ENCODE assay signal across 19 mouse cellular contexts in genomic region chr11:65530744-65531143, GRCm38 (mm10).
DNase-seq lines count a peak whose midpoint lies in the region; ATAC-seq and TF ChIP-seq lines count a peak whose summit lies in the region.
"Had no signal": no experiment of that assay in that cellular context is flagged by ENCODE, and none has a peak within 500 bp of the region (broad histone marks: within the 10 kb centered on the region; RNA-seq: fewer than 3 reads in every experiment).

No protein-coding gene starts in this region.

- no peak for TF ChIP-seq POLR2A in cortical plate, adult 2 months (IDR thresholded peaks at IDR 0.05; ENCODE audit: extremely low read depth, insufficient read depth, low read length)

- H3K9me3 ChIP-seq in heart, embryonic 12.5 days (replicated peaks) = no peaks in the 10 kb centered on the region
- H3K9me3 ChIP-seq: forebrain, embryonic 15.5 days; hindbrain, embryonic 12.5 days; intestine, embryonic 15.5 days; limb, embryonic 12.5 days; liver, embryonic 15.5 days; midbrain, embryonic 10.5 days; neural tube, embryonic 15.5 days had no signal

- no peak overlapping the region for H3K4me3 ChIP-seq in heart, embryonic 12.5 days
- H3K4me3 ChIP-seq in cortical plate, adult 2 months (ENCODE audit: insufficient read depth, low read length) = no peak overlapping the region
- H3K4me3 ChIP-seq: forebrain, embryonic 15.5 days; hindbrain, embryonic 12.5 days; intestine, embryonic 15.5 days; limb, embryonic 12.5 days; liver, embryonic 15.5 days; midbrain, embryonic 10.5 days; neural tube, embryonic 15.5 days had no signal

- WGBS in heart, embryonic 12.5 days = 54% methylated on average over 5 of the region's 5 CpGs

- no peaks in the 10 kb centered on the region for H3K4me1 ChIP-seq in heart, embryonic 12.5 days (replicated peaks)
- H3K4me1 ChIP-seq in cortical plate, adult 2 months (ENCODE audit: control insufficient read depth, insufficient read depth, low read length) = no peaks in the 10 kb centered on the region
- H3K4me1 ChIP-seq: forebrain, embryonic 15.5 days; hindbrain, embryonic 12.5 days; intestine, embryonic 15.5 days; limb, embryonic 12.5 days; liver, embryonic 15.5 days; midbrain, embryonic 10.5 days; neural tube, embryonic 15.5 days had no signal

- ATAC-seq in heart, embryonic 12.5 days (ENCODE audit: insufficient number of reproducible peaks, low FRiP score) = no peak
- ATAC-seq: forebrain, embryonic 15.5 days; intestine, embryonic 15.5 days had no signal

- TF ChIP-seq CTCF in cortical plate, adult 2 months (IDR thresholded peaks at IDR 0.05; ENCODE audit: extremely low read depth, insufficient read depth, low read length) = 0 out of 2 replicates have a peak, but pooled peaks have one; percentile 9

- H3K27ac ChIP-seq in heart, embryonic 12.5 days (ENCODE audit: poor library complexity, severe bottlenecking) = no peak overlapping the region
- no peak overlapping the region for H3K27ac ChIP-seq in cortical plate, adult 2 months (ENCODE audit: insufficient read depth, low read length)
- H3K27ac ChIP-seq: forebrain, embryonic 15.5 days; hindbrain, embryonic 12.5 days; intestine, embryonic 15.5 days; limb, embryonic 12.5 days; liver, embryonic 15.5 days; midbrain, embryonic 10.5 days; neural tube, embryonic 15.5 days had no signal

- H3K9ac ChIP-seq in heart, embryonic 12.5 days = no peak overlapping the region
- H3K9ac ChIP-seq: forebrain, embryonic 15.5 days; hindbrain, embryonic 12.5 days; intestine, embryonic 15.5 days; limb, embryonic 12.5 days; liver, embryonic 15.5 days; neural tube, embryonic 15.5 days had no signal

- no peak overlapping the region for H3K4me2 ChIP-seq in heart, embryonic 12.5 days
- H3K4me2 ChIP-seq: forebrain, embryonic 15.5 days; hindbrain, embryonic 12.5 days; intestine, embryonic 15.5 days; limb, embryonic 12.5 days; liver, embryonic 15.5 days; neural tube, embryonic 15.5 days had no signal

- no peaks in the 10 kb centered on the region for H3K36me3 ChIP-seq in heart, embryonic 12.5 days
- H3K36me3 ChIP-seq: forebrain, embryonic 15.5 days; hindbrain, embryonic 12.5 days; intestine, embryonic 15.5 days; limb, embryonic 12.5 days; liver, embryonic 15.5 days; midbrain, embryonic 10.5 days; neural tube, embryonic 15.5 days had no signal

- no peaks in the 10 kb centered on the region for H3K27me3 ChIP-seq in heart, embryonic 12.5 days (replicated peaks)
- H3K27me3 ChIP-seq: forebrain, embryonic 15.5 days; hindbrain, embryonic 12.5 days; intestine, embryonic 15.5 days; limb, embryonic 12.5 days; liver, embryonic 15.5 days; neural tube, embryonic 15.5 days had no signal

- DNase-seq in adrenal gland, adult 2 months = peak; percentile 2
- no peak for DNase-seq in adrenal gland, postnatal 14 days
- DNase-seq in heart, adult 11 months = peak; percentile 19
- DNase-seq in layer of hippocampus, adult 9-10 months (ENCODE audit: low spot score) = peak; percentile 1
- no peak for DNase-seq in layer of hippocampus, postnatal 36 days
- no peak for DNase-seq in Muller cell, postnatal 12 days (ENCODE audit: inconsistent ontology term)
- DNase-seq: adrenal gland, adult 8-10 months; embryo, embryonic 11 days; gastrocnemius, postnatal 14 days; lung, postnatal 36 days had no signal

Comparison
In these comparisons a context has a peak if more than half of its experiments do, and no peak if none do; other contexts are left out.
1. DNase-seq: peak in adrenal gland, adult 2 months (single experiment), heart, adult 11 months (single experiment) and layer of hippocampus, adult 9-10 months (single experiment); none in adrenal gland, postnatal 14 days (single experiment), layer of hippocampus, postnatal 36 days (0 of 2) and Muller cell, postnatal 12 days (single experiment).